Mouse (Mus musculus): ENCODE data around the gene Homer2.
A peak's percentile ranks its signal among the peaks of the same experiment; 100 is the strongest.

Gene Homer2

GRCm38 (mm10) chr7:81649270-81649669 lies 58.1 kb downstream of the Homer2 start:
- H3K36me3 ChIP-seq (ENCODE audit: control insufficient read depth, insufficient read depth, low read length, poor library complexity, severe bottlenecking): no peaks in the 10 kb centered on the region
- DNase-seq (ENCODE audit: low read depth, low spot score): no peak
- no peaks in the 10 kb centered on the region for H3K27me3 ChIP-seq (ENCODE audit: control insufficient read depth, insufficient read depth, low read length, poor library complexity, severe bottlenecking)

GRCm38 (mm10) chr7:81647959-81648358 lies 59.4 kb downstream of the Homer2 start:
- Histone ChIP-seq H3K27me3 (ENCODE audit: control insufficient read depth, insufficient read depth, low read length, poor library complexity, severe bottlenecking) (no peaks in the 10 kb centered on the region), H3K36me3 (ENCODE audit: control insufficient read depth, insufficient read depth, low read length, poor library complexity, severe bottlenecking) (no peaks in the 10 kb centered on the region)
- DNase-seq (ENCODE audit: low read depth, low spot score): no peak

GRCm38 (mm10) chr7:81644551-81645235 lies 62.6 kb downstream of the Homer2 start:
- DNase-seq (ENCODE audit: low read depth, low spot score): no peak
- H3K27me3 ChIP-seq (ENCODE audit: control insufficient read depth, insufficient read depth, low read length, poor library complexity, severe bottlenecking): no peaks in the 10 kb centered on the region
- no peaks in the 10 kb centered on the region for H3K36me3 ChIP-seq (ENCODE audit: control insufficient read depth, insufficient read depth, low read length, poor library complexity, severe bottlenecking)

- H3K27me3 ChIP-seq (ENCODE audit: control insufficient read depth, insufficient read depth, low read length, poor library complexity, severe bottlenecking): no peaks in the 10 kb centered on the region
- DNase-seq (ENCODE audit: low read depth, low spot score): no peak
- no peaks in the 10 kb centered on the region for H3K36me3 ChIP-seq (ENCODE audit: control insufficient read depth, insufficient read depth, low read length, poor library complexity, severe bottlenecking)
Measured at GRCm38 (mm10) chr7:81641101-81641500, 66.2 kb downstream of the Homer2 start.

- Histone ChIP-seq H3K36me3 (ENCODE audit: control insufficient read depth, insufficient read depth, low read length, poor library complexity, severe bottlenecking) (no peaks in the 10 kb centered on the region), H3K27me3 (ENCODE audit: control insufficient read depth, insufficient read depth, low read length, poor library complexity, severe bottlenecking) (no peaks in the 10 kb centered on the region)
- no peak for DNase-seq (ENCODE audit: low read depth, low spot score)
Measured at GRCm38 (mm10) chr7:81632586-81632985, 74.7 kb downstream of the Homer2 start.

- DNase-seq (ENCODE audit: low read depth, low spot score): no peak
- H3K27me3 ChIP-seq (ENCODE audit: control insufficient read depth, insufficient read depth, low read length, poor library complexity, severe bottlenecking): no peaks in the 10 kb centered on the region
Measured at GRCm38 (mm10) chr7:81631261-81631660, 76.1 kb downstream of the Homer2 start.

GRCm38 (mm10) chr7:81626460-81626859 lies 80.9 kb downstream of the Homer2 start:
- H3K27me3 ChIP-seq (ENCODE audit: control insufficient read depth, insufficient read depth, low read length, poor library complexity, severe bottlenecking): no peaks in the 10 kb centered on the region
- H3K36me3 ChIP-seq (ENCODE audit: control insufficient read depth, insufficient read depth, low read length, poor library complexity, severe bottlenecking): no peaks in the 10 kb centered on the region
- peak; percentile 47 for DNase-seq (ENCODE audit: low read depth, low spot score)

More at GRCm38 (mm10) chr7:81631261-81631660, 76.1 kb downstream of the Homer2 start:
- no peaks in the 10 kb centered on the region for H3K36me3 ChIP-seq (ENCODE audit: control insufficient read depth, insufficient read depth, low read length, poor library complexity, severe bottlenecking)

GRCm38 (mm10) chr7:81623767-81624166 lies 83.6 kb downstream of the Homer2 start:
- no peaks in the 10 kb centered on the region for H3K36me3 ChIP-seq (ENCODE audit: control insufficient read depth, insufficient read depth, low read length, poor library complexity, severe bottlenecking)
- no peaks in the 10 kb centered on the region for H3K27me3 ChIP-seq (ENCODE audit: control insufficient read depth, insufficient read depth, low read length, poor library complexity, severe bottlenecking)
- DNase-seq (ENCODE audit: low read depth, low spot score): no peak

GRCm38 (mm10) chr7:81622793-81623192 lies 84.5 kb downstream of the Homer2 start:
- H3K27me3 ChIP-seq (ENCODE audit: control insufficient read depth, insufficient read depth, low read length, poor library complexity, severe bottlenecking): no peaks in the 10 kb centered on the region

GRCm38 (mm10) chr7:81615031-81615430 lies 92.3 kb downstream of the Homer2 start:
- DNase-seq (ENCODE audit: low read depth, low spot score): no peak
- Histone ChIP-seq H3K36me3 (ENCODE audit: control insufficient read depth, insufficient read depth, low read length, poor library complexity, severe bottlenecking) (no peaks in the 10 kb centered on the region), H3K27me3 (ENCODE audit: control insufficient read depth, insufficient read depth, low read length, poor library complexity, severe bottlenecking) (no peaks in the 10 kb centered on the region)

More at GRCm38 (mm10) chr7:81622793-81623192, 84.5 kb downstream of the Homer2 start:
- no peaks in the 10 kb centered on the region for H3K36me3 ChIP-seq (ENCODE audit: control insufficient read depth, insufficient read depth, low read length, poor library complexity, severe bottlenecking)
- no peak for DNase-seq (ENCODE audit: low read depth, low spot score)

- DNase-seq (ENCODE audit: low read depth, low spot score): no peak
- Histone ChIP-seq H3K36me3 (ENCODE audit: control insufficient read depth, insufficient read depth, low read length, poor library complexity, severe bottlenecking) (no peaks in the 10 kb centered on the region), H3K27me3 (ENCODE audit: control insufficient read depth, insufficient read depth, low read length, poor library complexity, severe bottlenecking) (no peaks in the 10 kb centered on the region)
Measured at GRCm38 (mm10) chr7:81612856-81613635, 94.3 kb downstream of the Homer2 start.

- DNase-seq (ENCODE audit: low read depth, low spot score): peak; percentile 8
- H3K36me3 ChIP-seq (ENCODE audit: control insufficient read depth, insufficient read depth, low read length, poor library complexity, severe bottlenecking): no peaks in the 10 kb centered on the region
- H3K27me3 ChIP-seq (ENCODE audit: control insufficient read depth, insufficient read depth, low read length, poor library complexity, severe bottlenecking): no peaks in the 10 kb centered on the region
Measured at GRCm38 (mm10) chr7:81610125-81610524, 97.2 kb downstream of the Homer2 start.

GRCm38 (mm10) chr7:81606452-81606851 lies 100.9 kb downstream of the Homer2 start:
- Histone ChIP-seq H3K36me3 (ENCODE audit: control insufficient read depth, insufficient read depth, low read length, poor library complexity, severe bottlenecking) (no peaks in the 10 kb centered on the region), H3K27me3 (ENCODE audit: control insufficient read depth, insufficient read depth, low read length, poor library complexity, severe bottlenecking) (no peaks in the 10 kb centered on the region)
- DNase-seq (ENCODE audit: low read depth, low spot score): no peak

GRCm38 (mm10) chr7:81605489-81605888 lies 101.8 kb downstream of the Homer2 start:
- H3K27me3 ChIP-seq (ENCODE audit: control insufficient read depth, insufficient read depth, low read length, poor library complexity, severe bottlenecking): no peaks in the 10 kb centered on the region
- DNase-seq (ENCODE audit: low read depth, low spot score): no peak
- no peaks in the 10 kb centered on the region for H3K36me3 ChIP-seq (ENCODE audit: control insufficient read depth, insufficient read depth, low read length, poor library complexity, severe bottlenecking)

- no peaks in the 10 kb centered on the region for H3K27me3 ChIP-seq (ENCODE audit: control insufficient read depth, insufficient read depth, low read length, poor library complexity, severe bottlenecking)
- DNase-seq (ENCODE audit: low read depth, low spot score): no peak
- no peaks in the 10 kb centered on the region for H3K36me3 ChIP-seq (ENCODE audit: control insufficient read depth, insufficient read depth, low read length, poor library complexity, severe bottlenecking)
Measured at GRCm38 (mm10) chr7:81604991-81605390, 102.3 kb downstream of the Homer2 start.

Measured in splenic B cell, adult 2 months (primary cell).